Comparison of ENCODE assay signal across 8 mouse cellular contexts in genomic region chr5:142812976-142813721, GRCm38 (mm10). TPM values are rescaled to one million over a fixed set of nuclear protein-coding genes. Genes with fewer than 3 reads are reported as not detected.
DNase-seq lines count a peak whose midpoint lies in the region; ATAC-seq and TF ChIP-seq lines count a peak whose summit lies in the region.

No protein-coding gene starts in this region.

- WGBS in heart, postnatal 0 days: 10% methylated on average over 18 of the region's 18 CpGs

- peak overlapping the region; percentile 98 for H3K9ac ChIP-seq in heart, postnatal 0 days (replicated peaks; ENCODE audit: low read depth, low read length)

- TF ChIP-seq CTCF in embryonic fibroblast, embryonic 13.5 days (IDR thresholded peaks at IDR 0.05; ENCODE audit: borderline replicate concordance, insufficient read depth, low read length): no peak
- no peak for TF ChIP-seq CTCF in heart, postnatal 0 days (IDR thresholded peaks at IDR 0.05; ENCODE audit: low read depth)

- no peak for TF ChIP-seq POLR2A in embryonic fibroblast, embryonic 13.5 days (IDR thresholded peaks at IDR 0.05; ENCODE audit: low read depth, low read length)

- H3K4me2 ChIP-seq in heart, postnatal 0 days (ENCODE audit: low read depth, low read length): peak overlapping the region; percentile 92

- TF ChIP-seq EP300 in heart, postnatal 0 days (IDR thresholded peaks at IDR 0.05; ENCODE audit: low read depth): no peak

- no peak for ATAC-seq in heart, postnatal 0 days (ENCODE audit: insufficient read depth, low read depth)
- no peak for ATAC-seq in granulocyte monocyte progenitor cell, adult 5-6 weeks (replicated peaks; ENCODE audit: poor library complexity, severe bottlenecking)
- no peak for ATAC-seq in inflammation-experienced regulatory T-cells, adult 6 months

- H3K36me3 ChIP-seq in heart, postnatal 0 days (replicated peaks; ENCODE audit: control insufficient read depth, insufficient read depth, low read length): peaks cover 1% of the 10 kb centered on the region; the same call in 1 of the 2 replicates

- H3K4me1 ChIP-seq in embryonic fibroblast, embryonic 13.5 days (ENCODE audit: control insufficient read depth, insufficient read depth, low read length): no peaks in the 10 kb centered on the region; the same call in 1 of the 2 replicates
- H3K4me1 ChIP-seq in heart, postnatal 0 days (ENCODE audit: control insufficient read depth, insufficient read depth): peaks cover 31% of the 10 kb centered on the region

- H3K9me3 ChIP-seq in heart, postnatal 0 days (replicated peaks; ENCODE audit: control insufficient read depth, low read length): no peaks in the 10 kb centered on the region

- peak overlapping the region; percentile 96 for H3K4me3 ChIP-seq in embryonic fibroblast, embryonic 13.5 days (ENCODE audit: insufficient read depth, low read length)
- peak overlapping the region; percentile 88 for H3K4me3 ChIP-seq in heart, postnatal 0 days (ENCODE audit: low read depth, low read length)

- H3K27me3 ChIP-seq in heart, postnatal 0 days (ENCODE audit: control insufficient read depth, insufficient read depth, low read length): no peaks in the 10 kb centered on the region

- peak; percentile 63 for DNase-seq in 3T3-L1 (ENCODE audit: low read depth, low spot score)
- DNase-seq in adrenal gland, adult 2 months: peak; percentile 78
- peak; percentile 50 for DNase-seq in heart, postnatal 0 days (ENCODE audit: low spot score)
- peak; percentile 49 to 67 for DNase-seq in kidney, postnatal 36 days
- DNase-seq in mesoderm, embryonic 11.5 days (ENCODE audit: low read depth, low spot score): peak; percentile 40

- H3K27ac ChIP-seq in embryonic fibroblast, embryonic 13.5 days (ENCODE audit: insufficient read depth, low read length): peak overlapping the region; percentile 100
- H3K27ac ChIP-seq in heart, postnatal 0 days (ENCODE audit: low read depth): peak overlapping the region; percentile 99

RNA-seq across cellular contexts. Expression of gene Tnrc18, which starts 4.3 kb away (rescaled TPM):
- 10 to 100 TPM; 58.6 to 72.1 TPM for total RNA-seq in adrenal gland, adult 2 months (2021)
- polyA plus RNA-seq in adrenal gland, adult 2 months (2012; rRNA removed): 91.5 and 110 TPM in 2 replicates
- polyA plus RNA-seq in embryonic fibroblast, embryonic 13.5 days (2011; ENCODE audit: insufficient read length, low read depth, missing spikeins): 98.0 and 124 TPM in 2 replicates
- 69.3 and 79.0 TPM in 2 replicates for total RNA-seq in heart, postnatal 0 days (2014; rRNA removed; ENCODE audit: low replicate concordance)
- 10.4 TPM in 2 replicates for polyA plus RNA-seq in heart, postnatal 0 days (2015; fragmentation: Nextera tagmentation; extraction: Ambion mirVana)
- 50.4 and 50.6 TPM in 2 replicates for total RNA-seq in granulocyte monocyte progenitor cell, adult 5-6 weeks (2014; fragmentation: Nextera tagmentation)
- total RNA-seq in granulocyte monocyte progenitor cell, adult 5-6 weeks (2017): 9.0 and 13.8 TPM in 2 replicates
- 1 to 10 TPM; 1.6 to 4.4 (median 2.9) TPM for polyA plus RNA-seq in inflammation-experienced regulatory T-cells, adult 6 months (2017; shearing (Covaris generic))
